Mouse (Mus musculus) liver, adult (tissue): ENCODE measurements around the gene Sp2.
A peak's percentile ranks its signal among the peaks of the same experiment; 100 is the strongest.

Source experiments
- GATA4 ChIP-seq: IDR thresholded peaks from 2 replicates; pipeline ENCODE4 v1.6.1; 2014; ENCODE audit warnings: mild to moderate bottlenecking, low read length; ENCODE audit not compliant: insufficient replicate concordance

Gene Sp2

GRCm38 (mm10) chr11:96980021-96980420 lies 2.7 kb downstream of the Sp2 start:
- TF ChIP-seq GATA4: no peak

DNA sequence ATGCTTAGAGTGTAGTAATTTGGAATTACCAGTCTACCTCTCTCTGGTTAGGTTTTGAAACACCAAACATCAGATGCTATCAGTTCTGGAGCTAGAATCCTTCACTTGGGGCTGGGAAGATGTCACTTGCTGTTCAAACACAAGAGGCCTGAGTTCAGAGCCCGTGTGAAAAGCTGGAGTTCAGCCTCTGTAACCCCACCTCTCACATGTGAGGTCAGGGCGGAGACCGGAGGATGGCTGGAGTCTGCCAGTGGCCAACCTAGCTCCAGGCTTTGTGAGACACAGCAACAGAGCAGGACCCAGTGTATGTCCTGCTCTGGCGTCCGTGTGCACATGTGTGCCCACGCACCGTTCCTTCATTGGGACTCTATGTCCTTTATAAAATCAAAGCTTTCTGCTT lies 3.4 kb downstream of the Sp2 start:
- no peak for TF ChIP-seq GATA4

DNA sequence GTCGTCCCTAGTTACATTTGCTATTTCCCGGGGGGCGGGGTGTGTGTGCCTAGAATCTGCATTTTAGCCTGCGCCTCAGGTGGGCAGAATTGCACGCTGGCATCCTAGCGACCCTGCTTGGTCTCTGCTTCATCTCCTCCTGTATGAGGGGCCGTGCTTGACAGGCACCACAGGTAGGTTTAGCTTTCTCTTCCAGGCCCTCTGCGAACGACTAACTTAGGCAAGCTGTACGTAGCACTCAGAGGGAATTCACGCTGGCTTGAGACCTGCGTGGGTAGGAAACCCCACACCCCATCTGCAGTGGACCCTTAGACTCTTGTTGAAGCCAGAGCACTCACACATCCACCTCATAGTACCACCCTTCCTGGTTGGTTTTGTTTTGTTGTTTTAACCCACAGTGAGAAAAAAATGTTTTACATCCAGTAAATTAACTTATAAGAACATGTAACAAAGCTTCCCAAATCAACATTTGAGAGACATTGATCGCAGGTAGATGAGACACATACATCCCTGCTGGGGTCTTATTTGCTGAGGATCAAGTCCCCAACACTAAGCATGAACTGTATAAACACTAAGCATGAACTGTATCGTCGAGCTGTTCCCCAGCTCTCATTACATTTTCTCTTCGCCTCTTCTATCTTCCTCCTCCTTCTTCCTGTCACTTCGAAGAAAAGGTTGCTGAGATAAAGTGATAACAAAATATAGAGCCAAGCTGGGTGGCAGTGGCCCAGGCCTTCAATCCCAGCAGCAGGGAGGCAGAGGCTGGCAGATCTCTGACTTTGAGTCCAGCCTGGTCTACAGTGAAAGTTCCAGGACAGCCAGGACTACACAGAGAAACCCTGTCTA lies 4.1 kb downstream of the Sp2 start:
- no peak for TF ChIP-seq GATA4

DNA sequence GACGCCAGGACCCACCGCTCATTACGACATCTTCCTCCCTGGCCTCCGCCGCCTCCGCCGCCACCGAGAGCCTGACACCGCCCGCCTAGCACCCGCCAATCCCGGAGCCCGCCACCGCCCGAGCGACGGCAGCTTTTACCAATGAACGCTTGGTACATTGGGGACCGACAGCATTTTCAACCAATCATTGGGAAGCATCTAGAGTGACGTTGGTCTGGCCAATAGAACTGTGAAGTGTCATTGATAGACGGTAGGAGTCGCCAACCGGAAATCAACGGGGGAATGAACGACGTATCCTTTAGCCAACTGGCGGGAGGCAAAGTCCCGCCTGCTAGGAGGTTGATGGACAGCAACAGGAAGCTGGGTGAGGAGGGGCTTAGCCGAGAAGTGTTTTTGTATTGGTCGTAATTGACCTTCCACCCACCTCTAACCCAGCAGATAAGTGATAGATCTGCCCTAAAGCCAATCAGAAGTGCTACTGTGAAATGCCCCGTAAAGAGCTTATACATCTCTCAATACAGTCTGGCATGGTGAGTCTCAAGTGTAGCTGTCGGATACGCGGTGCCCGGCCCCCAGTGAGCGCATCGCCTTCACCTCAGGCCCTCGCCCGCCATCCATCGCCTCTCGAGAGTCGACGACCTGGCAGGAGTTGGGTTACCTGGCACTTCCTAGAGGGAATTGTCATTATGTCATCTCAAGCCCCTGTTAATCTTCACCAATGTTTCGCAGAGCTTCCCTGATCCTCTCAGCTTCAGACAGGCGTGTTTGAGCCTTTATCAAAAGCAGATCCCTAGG lies 5.0 kb downstream of the Sp2 start:
- peak; percentile 30; the same call in 1 of the 2 replicates for TF ChIP-seq GATA4

DNA sequence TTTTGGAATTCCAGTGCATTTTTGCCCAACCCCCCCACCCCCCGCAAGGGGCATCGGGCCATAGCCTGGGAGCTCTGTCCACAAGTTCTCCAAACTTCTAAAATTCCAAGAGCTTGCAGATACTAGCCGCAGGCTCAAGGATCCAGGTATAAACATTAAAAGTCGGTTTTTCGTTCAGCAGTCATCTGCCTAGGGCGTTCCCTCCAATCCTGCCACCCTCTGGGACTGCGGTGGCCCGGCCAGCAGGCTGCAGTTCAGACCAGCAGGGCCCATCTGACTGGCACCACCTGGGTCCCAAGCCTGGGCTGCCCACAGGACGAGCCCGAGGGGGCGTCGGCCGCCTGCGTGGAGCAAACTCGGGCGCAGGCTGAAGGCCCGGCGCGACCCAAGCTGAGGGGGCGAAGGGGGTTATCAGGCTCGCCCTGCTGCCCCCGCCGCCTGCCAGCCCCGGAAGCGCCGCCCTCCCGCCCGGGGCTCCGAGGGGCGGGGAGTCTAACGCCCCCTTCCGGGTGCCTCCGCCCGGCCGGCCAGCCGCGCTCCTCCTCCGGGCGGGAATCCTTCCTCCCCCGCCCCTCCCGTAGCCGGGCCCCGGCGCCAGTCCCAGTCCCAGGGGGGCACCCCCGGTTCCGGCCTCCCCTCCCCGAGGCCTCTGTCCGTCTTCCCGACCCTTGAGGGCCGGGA lies 5.7 kb downstream of the Sp2 start:
- TF ChIP-seq GATA4: peak; percentile 84; the same call in 1 of the 2 replicates

DNA sequence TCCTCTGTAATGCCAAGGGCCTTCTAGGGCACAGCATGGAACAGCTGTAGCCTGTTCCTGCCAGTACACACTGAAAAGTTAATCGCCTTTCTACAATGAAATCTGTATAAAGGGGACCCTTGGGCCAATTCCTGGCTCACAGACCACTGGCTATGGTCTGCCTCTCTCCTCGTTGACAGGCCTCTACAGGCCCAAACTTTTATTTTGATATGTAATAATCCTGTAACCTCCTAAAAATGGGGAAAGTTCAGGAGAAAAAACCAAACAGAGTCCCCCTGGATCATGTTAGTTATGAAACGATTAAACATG lies 6.4 kb downstream of the Sp2 start:
- no peak for TF ChIP-seq GATA4

GRCm38 (mm10) chr11:96975511-96976378 lies 7.0 kb downstream of the Sp2 start:
- no peak for TF ChIP-seq GATA4

GRCm38 (mm10) chr11:96974813-96975212 lies 7.9 kb downstream of the Sp2 start:
- TF ChIP-seq GATA4: no peak

DNA sequence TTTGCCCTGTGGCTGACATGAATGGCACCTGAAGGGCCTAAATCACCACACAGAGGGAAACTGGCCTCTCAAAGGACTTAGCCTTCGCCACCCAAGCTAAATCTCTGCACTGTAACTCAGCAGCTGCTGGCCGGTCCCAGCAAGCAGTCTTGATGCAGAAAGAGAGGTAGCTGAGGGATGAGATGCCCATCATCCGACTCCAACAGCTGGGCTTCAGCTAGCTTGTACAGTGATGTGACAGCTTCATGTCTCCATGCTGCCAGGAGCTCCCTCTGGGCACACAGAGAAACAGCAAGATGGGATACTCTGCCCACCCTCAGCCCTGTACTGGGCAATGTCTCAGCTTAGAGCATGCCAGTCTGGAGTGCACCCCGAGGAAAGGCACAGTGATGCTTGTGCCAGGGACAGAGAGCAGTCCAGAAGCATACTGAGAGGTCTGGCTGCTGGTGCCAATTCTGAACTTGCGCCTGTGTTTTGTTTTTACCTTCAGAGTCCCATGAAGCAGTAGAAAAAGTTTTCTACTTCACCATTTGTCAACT lies 9.3 kb downstream of the Sp2 start:
- TF ChIP-seq GATA4: no peak

DNA sequence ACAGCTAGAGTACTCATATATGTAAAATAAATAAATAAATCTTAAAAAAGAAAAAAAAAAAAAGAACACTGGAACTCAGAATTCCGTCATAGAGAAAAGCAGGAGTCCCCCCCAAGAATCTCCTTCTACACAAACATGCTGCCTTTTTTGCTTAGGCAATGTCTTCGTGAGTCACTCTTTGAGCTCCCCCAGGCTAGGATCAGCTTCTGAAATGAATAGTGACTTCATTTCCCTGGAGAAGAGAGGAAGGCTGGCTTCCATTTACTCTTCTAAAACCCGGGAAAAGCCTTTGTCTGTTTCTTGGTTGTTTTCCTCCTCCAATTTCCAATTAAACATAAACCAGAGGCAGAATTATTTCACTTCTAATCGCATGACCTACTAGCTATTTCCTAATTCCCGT lies 9.9 kb downstream of the Sp2 start:
- no peak for TF ChIP-seq GATA4

- TF ChIP-seq GATA4: no peak
Measured at GRCm38 (mm10) chr11:96970341-96970740, 12.4 kb downstream of the Sp2 start.

- TF ChIP-seq GATA4: no peak
Measured at GRCm38 (mm10) chr11:96969746-96970145, 13.0 kb downstream of the Sp2 start.

- 0 out of 2 replicates have a peak, but pooled peaks have one; percentile 22 for TF ChIP-seq GATA4
Measured at GRCm38 (mm10) chr11:96969280-96969722, 13.5 kb downstream of the Sp2 start.

DNA sequence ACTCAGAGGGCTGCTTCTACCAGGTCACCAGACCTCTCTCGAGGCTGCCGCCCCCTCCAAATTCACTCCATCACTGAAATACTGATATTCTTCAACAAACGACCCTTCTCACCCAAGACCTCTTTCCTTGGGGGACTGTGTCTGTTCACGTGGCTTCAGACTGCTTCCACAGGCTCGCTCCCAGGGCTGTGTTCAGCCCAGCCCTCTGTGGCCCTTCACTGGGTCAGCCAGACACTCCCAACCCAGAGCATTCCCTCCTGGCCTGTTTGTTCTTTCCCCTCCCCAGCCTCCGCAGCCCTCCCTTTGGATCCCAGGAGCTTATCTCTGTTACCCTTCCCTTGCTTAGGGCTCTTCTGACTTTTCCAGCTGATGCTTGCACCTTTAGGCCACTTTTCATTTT lies 14.3 kb downstream of the Sp2 start:
- TF ChIP-seq GATA4: no peak
